Mouse (Mus musculus) ES-Bruce4 (cell line): Measurements from ENCODE around the gene Hspbap1.

Experiments used
- CTCF ChIP-seq: IDR thresholded peaks from one replicate; pipeline ENCODE4 v1.8.1; 2011; ENCODE audit warnings: low read depth, low read length
- EP300 ChIP-seq: IDR thresholded peaks from 2 replicates; pipeline ENCODE4 v1.6.1; 2011; ENCODE audit warnings: low read depth, low read length; ENCODE audit not compliant: insufficient read depth
- POLR2A ChIP-seq: IDR thresholded peaks from one replicate; pipeline ENCODE4 v1.8.1; 2011; ENCODE audit warnings: low read length; ENCODE audit not compliant: insufficient read depth

- no peak for TF ChIP-seq EP300
- TF ChIP-seq CTCF, result no peak
- TF ChIP-seq POLR2A, result no peak
Observed at GRCm38 (mm10) chr16:35847138-35847537, 77.0 kb downstream of the Hspbap1 start.
